Mouse (Mus musculus): Measurements from ENCODE around the gene Popdc3. TPM values are rescaled to one million over a fixed set of nuclear protein-coding genes. Genes with fewer than 3 reads are reported as not detected.
"Not testable (repeated sequence)": the region's sequence is repeated elsewhere in the genome, so short reads cannot be mapped to it uniquely, and the experiment has no call there.

Popdc3 gene
- 0.58 and 0.90 TPM in 2 replicates for polyA plus RNA-seq (2014; fragmentation: Nextera tagmentation; extraction: Ambion mirVana)

GRCm38 (mm10) chr10:45177798-45178197, at the start of gene Popdc3:
TSS of gene Popdc3 (plus strand) at chr10:45178098.
- not testable (repeated sequence) for H3K4me3 ChIP-seq (ENCODE audit: low read depth, low read length); H3K4me1 ChIP-seq (ENCODE audit: control insufficient read depth, insufficient read depth, low read length); H3K4me2 ChIP-seq (replicated peaks; ENCODE audit: low read depth, low read length); H3K27me3 ChIP-seq (ENCODE audit: control insufficient read depth, insufficient read depth, low read length); H3K9ac ChIP-seq (replicated peaks; ENCODE audit: low read depth, low read length); H3K36me3 ChIP-seq (ENCODE audit: control insufficient read depth, insufficient read depth, low read length); H3K27ac ChIP-seq (ENCODE audit: low read length); H3K9me3 ChIP-seq (ENCODE audit: control insufficient read depth, low read depth, low read length); ATAC-seq (ENCODE audit: insufficient number of reproducible peaks, insufficient read depth, low FRiP score, low read depth)
- no CpG with 5 or more reads among the region's 5 CpGs for WGBS

- no peak overlapping the region for H3K4me2 ChIP-seq (replicated peaks; ENCODE audit: low read depth, low read length)
- no peaks in the 10 kb centered on the region for H3K4me1 ChIP-seq (ENCODE audit: control insufficient read depth, insufficient read depth, low read length)
- no peaks in the 10 kb centered on the region for H3K9me3 ChIP-seq (ENCODE audit: control insufficient read depth, low read depth, low read length)
- 82% methylated on average over 11 of the region's 11 CpGs for WGBS
- no peaks in the 10 kb centered on the region for H3K27me3 ChIP-seq (ENCODE audit: control insufficient read depth, insufficient read depth, low read length)
- H3K4me3 ChIP-seq (ENCODE audit: low read depth, low read length), result no peak overlapping the region
- peaks cover 14% of the 10 kb centered on the region for H3K36me3 ChIP-seq (ENCODE audit: control insufficient read depth, insufficient read depth, low read length)
- H3K27ac ChIP-seq (ENCODE audit: low read length), result no peak overlapping the region
- ATAC-seq (ENCODE audit: insufficient number of reproducible peaks, insufficient read depth, low FRiP score, low read depth), result no peak
- no peak overlapping the region for H3K9ac ChIP-seq (replicated peaks; ENCODE audit: low read depth, low read length)
Measured at GRCm38 (mm10) chr10:45129105-45129504, 48.8 kb upstream of the Popdc3 start.

GRCm38 (mm10) chr10:45130004-45130403, 47.9 kb upstream of the Popdc3 start:
- peaks cover 14% of the 10 kb centered on the region for H3K36me3 ChIP-seq (ENCODE audit: control insufficient read depth, insufficient read depth, low read length)
- no peak overlapping the region for H3K4me3 ChIP-seq (ENCODE audit: low read depth, low read length)
- peak; percentile 61; the same call in 1 of the 2 replicates for ATAC-seq (ENCODE audit: insufficient number of reproducible peaks, insufficient read depth, low FRiP score, low read depth)
- H3K4me2 ChIP-seq (replicated peaks; ENCODE audit: low read depth, low read length), result no peak overlapping the region
- no peaks in the 10 kb centered on the region for H3K27me3 ChIP-seq (ENCODE audit: control insufficient read depth, insufficient read depth, low read length)
- 85% methylated on average over 6 of the region's 6 CpGs for WGBS
- H3K27ac ChIP-seq (ENCODE audit: low read length), result no peak overlapping the region
- no peak overlapping the region for H3K9ac ChIP-seq (replicated peaks; ENCODE audit: low read depth, low read length)
- H3K9me3 ChIP-seq (ENCODE audit: control insufficient read depth, low read depth, low read length), result no peaks in the 10 kb centered on the region
- no peaks in the 10 kb centered on the region for H3K4me1 ChIP-seq (ENCODE audit: control insufficient read depth, insufficient read depth, low read length)

- Histone ChIP-seq H3K9me3 (ENCODE audit: control insufficient read depth, low read depth, low read length) (no peaks in the 10 kb centered on the region), H3K9ac (replicated peaks; ENCODE audit: low read depth, low read length) (no peak overlapping the region), H3K4me3 (ENCODE audit: low read depth, low read length) (no peak overlapping the region), H3K27ac (ENCODE audit: low read length) (no peak overlapping the region), H3K4me1 (ENCODE audit: control insufficient read depth, insufficient read depth, low read length) (no peaks in the 10 kb centered on the region), H3K4me2 (replicated peaks; ENCODE audit: low read depth, low read length) (no peak overlapping the region), H3K27me3 (ENCODE audit: control insufficient read depth, insufficient read depth, low read length) (no peaks in the 10 kb centered on the region), H3K36me3 (ENCODE audit: control insufficient read depth, insufficient read depth, low read length) (no peaks in the 10 kb centered on the region; the same call in none of the 2 replicates)
- 67% methylated on average over 4 of the region's 4 CpGs for WGBS
- no peak for ATAC-seq (ENCODE audit: insufficient number of reproducible peaks, insufficient read depth, low FRiP score, low read depth)
Measured at GRCm38 (mm10) chr10:45132371-45132770, 45.5 kb upstream of the Popdc3 start.

GRCm38 (mm10) chr10:45136806-45137205, 41.1 kb upstream of the Popdc3 start:
- no peak for ATAC-seq (ENCODE audit: insufficient number of reproducible peaks, insufficient read depth, low FRiP score, low read depth)
- no peaks in the 10 kb centered on the region for H3K27me3 ChIP-seq (ENCODE audit: control insufficient read depth, insufficient read depth, low read length)
- no peak overlapping the region for H3K4me2 ChIP-seq (replicated peaks; ENCODE audit: low read depth, low read length)
- no peak overlapping the region for H3K9ac ChIP-seq (replicated peaks; ENCODE audit: low read depth, low read length)
- H3K27ac ChIP-seq (ENCODE audit: low read length), result no peak overlapping the region
- no peaks in the 10 kb centered on the region for H3K4me1 ChIP-seq (ENCODE audit: control insufficient read depth, insufficient read depth, low read length)
- 93% methylated on average over 7 of the region's 7 CpGs for WGBS
- H3K4me3 ChIP-seq (ENCODE audit: low read depth, low read length), result no peak overlapping the region
- H3K36me3 ChIP-seq (ENCODE audit: control insufficient read depth, insufficient read depth, low read length), result no peaks in the 10 kb centered on the region
- H3K9me3 ChIP-seq (ENCODE audit: control insufficient read depth, low read depth, low read length), result no peaks in the 10 kb centered on the region

- Histone ChIP-seq H3K27me3 (ENCODE audit: control insufficient read depth, insufficient read depth, low read length) (no peaks in the 10 kb centered on the region), H3K9me3 (ENCODE audit: control insufficient read depth, low read depth, low read length) (no peaks in the 10 kb centered on the region), H3K4me2 (replicated peaks; ENCODE audit: low read depth, low read length) (no peak overlapping the region), H3K27ac (ENCODE audit: low read length) (no peak overlapping the region), H3K4me3 (ENCODE audit: low read depth, low read length) (no peak overlapping the region), H3K9ac (replicated peaks; ENCODE audit: low read depth, low read length) (no peak overlapping the region), H3K36me3 (ENCODE audit: control insufficient read depth, insufficient read depth, low read length) (no peaks in the 10 kb centered on the region), H3K4me1 (ENCODE audit: control insufficient read depth, insufficient read depth, low read length) (no peaks in the 10 kb centered on the region)
- ATAC-seq (ENCODE audit: insufficient number of reproducible peaks, insufficient read depth, low FRiP score, low read depth), result no peak
- 79% methylated on average over 4 of the region's 4 CpGs for WGBS
Measured at GRCm38 (mm10) chr10:45139910-45140309, 38.0 kb upstream of the Popdc3 start.

GRCm38 (mm10) chr10:45140474-45141212, 37.3 kb upstream of the Popdc3 start:
- no peak overlapping the region for H3K4me2 ChIP-seq (replicated peaks; ENCODE audit: low read depth, low read length)
- 87% methylated on average over 7 of the region's 7 CpGs for WGBS
- H3K27me3 ChIP-seq (ENCODE audit: control insufficient read depth, insufficient read depth, low read length), result no peaks in the 10 kb centered on the region
- H3K9ac ChIP-seq (replicated peaks; ENCODE audit: low read depth, low read length), result no peak overlapping the region
- no peak overlapping the region for H3K27ac ChIP-seq (ENCODE audit: low read length)
- ATAC-seq (ENCODE audit: insufficient number of reproducible peaks, insufficient read depth, low FRiP score, low read depth), result no peak
- no peak overlapping the region for H3K4me3 ChIP-seq (ENCODE audit: low read depth, low read length)
- H3K4me1 ChIP-seq (ENCODE audit: control insufficient read depth, insufficient read depth, low read length), result no peaks in the 10 kb centered on the region
- H3K36me3 ChIP-seq (ENCODE audit: control insufficient read depth, insufficient read depth, low read length), result no peaks in the 10 kb centered on the region
- no peaks in the 10 kb centered on the region for H3K9me3 ChIP-seq (ENCODE audit: control insufficient read depth, low read depth, low read length)

GRCm38 (mm10) chr10:45142359-45142758, 35.5 kb upstream of the Popdc3 start:
- H3K36me3 ChIP-seq (ENCODE audit: control insufficient read depth, insufficient read depth, low read length), result no peaks in the 10 kb centered on the region
- H3K9ac ChIP-seq (replicated peaks; ENCODE audit: low read depth, low read length), result no peak overlapping the region
- WGBS, result 69% methylated on average over 5 of the region's 5 CpGs
- no peak for ATAC-seq (ENCODE audit: insufficient number of reproducible peaks, insufficient read depth, low FRiP score, low read depth)
- H3K4me2 ChIP-seq (replicated peaks; ENCODE audit: low read depth, low read length), result no peak overlapping the region
- no peak overlapping the region for H3K27ac ChIP-seq (ENCODE audit: low read length)
- no peak overlapping the region for H3K4me3 ChIP-seq (ENCODE audit: low read depth, low read length)
- no peaks in the 10 kb centered on the region for H3K9me3 ChIP-seq (ENCODE audit: control insufficient read depth, low read depth, low read length)
- H3K4me1 ChIP-seq (ENCODE audit: control insufficient read depth, insufficient read depth, low read length), result no peaks in the 10 kb centered on the region
- no peaks in the 10 kb centered on the region for H3K27me3 ChIP-seq (ENCODE audit: control insufficient read depth, insufficient read depth, low read length)

Measured in stomach, embryonic 14.5 days (tissue).